Mouse (Mus musculus): ENCODE data around the gene Ifna16. TPM values are rescaled to one million over a fixed set of nuclear protein-coding genes. Genes with fewer than 3 reads are reported as not detected.
A peak's percentile ranks its signal among the peaks of the same experiment; 100 is the strongest.

Gene Ifna16
- total and polyA plus RNA-seq, 3 experiments = not detected

DNA sequence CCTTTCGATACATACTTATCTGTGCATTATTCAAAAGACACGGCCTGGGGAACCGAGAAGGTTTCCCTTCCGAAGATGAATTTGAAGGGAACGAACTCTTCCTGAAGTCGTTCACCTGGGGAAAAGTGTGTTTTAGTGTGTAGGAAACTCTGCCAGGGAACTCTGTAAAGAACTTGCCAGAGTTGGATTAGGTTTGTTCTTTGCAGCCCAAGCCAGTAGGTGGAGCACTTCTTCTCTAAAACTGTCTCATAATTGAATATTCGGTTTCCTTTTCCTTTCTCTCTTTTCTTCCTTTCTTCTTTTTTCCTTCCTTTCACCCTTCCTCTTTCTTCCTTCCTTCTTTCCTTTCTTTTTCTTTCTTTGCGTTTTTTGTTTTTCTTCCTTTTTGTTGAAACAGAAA, 3.6 kb upstream of the Ifna16 start:
- Histone ChIP-seq H3K36me3 (replicated peaks in 1 of 2; ENCODE audit: control insufficient read depth in 1 of 2, insufficient read depth in 1 of 2, low read length in 1 of 2) (no peaks in the 10 kb centered on the region), H3K4me2 (ENCODE audit: insufficient read depth, low read depth, poor library complexity, severe bottlenecking) (no peak overlapping the region), H3K27me3 (replicated peaks) (no peaks in the 10 kb centered on the region), H3K4me3 (replicated peaks in 1 of 3; ENCODE audit: low read depth in 2 of 3, low read length in 2 of 3, poor library complexity in 1 of 3) (no peak overlapping the region), H3K9ac (ENCODE audit: insufficient read depth, low read depth) (no peak overlapping the region), H3K4me1 (ENCODE audit: control insufficient read depth in 1 of 2, insufficient read depth in 2 of 2) (peaks cover 0 to 8% of the 10 kb centered on the region in 2 experiments; a peak in 1 of 4 replicates), H3K9me3 (replicated peaks; ENCODE audit: low read length) (no peaks in the 10 kb centered on the region), H3K79me2 (replicated peaks; ENCODE audit: control insufficient read depth, extremely low read depth, insufficient read depth, poor library complexity, severe bottlenecking) (no peaks in the 10 kb centered on the region), H3K27ac (ENCODE audit: insufficient read depth, low read depth) (no peak overlapping the region)
- TF ChIP-seq NELFE (IDR thresholded peaks at IDR 0.05; ENCODE audit: low read depth, low read length) (no peak), MXI1 (IDR thresholded peaks at IDR 0.05; ENCODE audit: low read depth, low read length) (no peak), EP300 (IDR thresholded peaks at IDR 0.05; ENCODE audit: low read length) (no peak), ETS1 (conservative IDR thresholded peaks at IDR 0.05; ENCODE audit: low read depth, low read length) (no peak), TCF12 (IDR thresholded peaks at IDR 0.05; ENCODE audit: low read depth, low read length) (no peak), MAZ (IDR thresholded peaks at IDR 0.05; ENCODE audit: low read depth, low read length) (no peak), JUND (conservative IDR thresholded peaks at IDR 0.05; ENCODE audit: low read depth, low read length) (no peak), HCFC1 (IDR thresholded peaks at IDR 0.05; ENCODE audit: low read depth, low read length) (no peak), USF2 (conservative IDR thresholded peaks at IDR 0.05; ENCODE audit: low read depth, low read length) (no peak), PAX5 (IDR thresholded peaks at IDR 0.05; ENCODE audit: low read length) (no peak), RCOR1 (conservative IDR thresholded peaks at IDR 0.05; ENCODE audit: low read depth, low read length) (no peak), MEF2A (IDR thresholded peaks at IDR 0.05; ENCODE audit: borderline replicate concordance, low read depth, low read length) (0 out of 2 replicates have a peak, but pooled peaks have one; percentile 9), ZKSCAN1 (IDR thresholded peaks at IDR 0.05; ENCODE audit: borderline replicate concordance, low read depth, low read length) (no peak), RAD21 (IDR thresholded peaks at IDR 0.05; ENCODE audit: low read depth, low read length) (peak; percentile 63), POLR2AphosphoS2 (IDR thresholded peaks at IDR 0.05; ENCODE audit: low read depth, low read length) (no peak), CTCF (conservative IDR thresholded peaks at IDR 0.05 in 1 of 2, IDR thresholded peaks at IDR 0.05 in 1 of 2; ENCODE audit: low read depth in 2 of 2, low read length in 2 of 2) (peak; percentile 37 to 77; a peak in 3 of 4 replicates), SMC3 (IDR thresholded peaks at IDR 0.05; ENCODE audit: low read depth, low read length) (peak; percentile 56), BHLHE40 (IDR thresholded peaks at IDR 0.05; ENCODE audit: low read depth, low read length) (no peak), USF1 (IDR thresholded peaks at IDR 0.05; ENCODE audit: low read depth, low read length) (no peak)
- in situ Hi-C loops (cut with MboI; ENCODE audit: low pct_ligation_motif_present, low pct_unique_long_range_greater_than_20kb, low sequenced_read_pairs) (no loop called here), dilution Hi-C loops (cut with MboI; ENCODE audit: extremely low pct_ligation_motif_present, extremely low pct_unique_long_range_greater_than_20kb, low sequenced_read_pairs) (no loop called here)
- DNase-seq (ENCODE audit: extremely low read depth) = peak; percentile 23

- Histone ChIP-seq H3K27me3 (replicated peaks) (no peaks in the 10 kb centered on the region), H3K4me3 (replicated peaks in 1 of 3; ENCODE audit: low read depth in 2 of 3, low read length in 2 of 3, poor library complexity in 1 of 3) (no peak overlapping the region), H3K36me3 (replicated peaks in 1 of 2; ENCODE audit: control insufficient read depth in 1 of 2, insufficient read depth in 1 of 2, low read length in 1 of 2) (no peaks in the 10 kb centered on the region), H3K79me2 (replicated peaks; ENCODE audit: control insufficient read depth, extremely low read depth, insufficient read depth, poor library complexity, severe bottlenecking) (no peaks in the 10 kb centered on the region), H3K4me2 (ENCODE audit: insufficient read depth, low read depth, poor library complexity, severe bottlenecking) (no peak overlapping the region), H3K4me1 (ENCODE audit: control insufficient read depth in 1 of 2, insufficient read depth in 2 of 2) (0 out of 4 replicates have a peak, but pooled peaks cover 0 to 3% of the 10 kb centered on the region in 2 experiments), H3K9me3 (replicated peaks; ENCODE audit: low read length) (peaks cover 10% of the 10 kb centered on the region), H3K27ac (ENCODE audit: insufficient read depth, low read depth) (no peak overlapping the region), H3K9ac (ENCODE audit: insufficient read depth, low read depth) (no peak overlapping the region)
- no peak for TF ChIP-seq PAX5 (IDR thresholded peaks at IDR 0.05; ENCODE audit: low read length)
- no peak for TF ChIP-seq TBP (conservative IDR thresholded peaks at IDR 0.05; ENCODE audit: low read depth, low read length)
- no peak for TF ChIP-seq NELFE (IDR thresholded peaks at IDR 0.05; ENCODE audit: low read depth, low read length)
- TF ChIP-seq SMC3 (IDR thresholded peaks at IDR 0.05; ENCODE audit: low read depth, low read length) = no peak
- TF ChIP-seq CTCF (conservative IDR thresholded peaks at IDR 0.05 in 1 of 2, IDR thresholded peaks at IDR 0.05 in 1 of 2; ENCODE audit: low read depth in 2 of 2, low read length in 2 of 2) = no peak
- no peak for TF ChIP-seq RAD21 (IDR thresholded peaks at IDR 0.05; ENCODE audit: low read depth, low read length)
- no peak for TF ChIP-seq CHD2 (IDR thresholded peaks at IDR 0.05; ENCODE audit: low read length)
- TF ChIP-seq MYC (IDR thresholded peaks at IDR 0.05; ENCODE audit: low read depth, low read length) = no peak
- no peak for TF ChIP-seq KAT2A (IDR thresholded peaks at IDR 0.05; ENCODE audit: insufficient replicate concordance, low read length)
- no peak for TF ChIP-seq USF2 (conservative IDR thresholded peaks at IDR 0.05; ENCODE audit: low read depth, low read length)
- TF ChIP-seq ETS1 (conservative IDR thresholded peaks at IDR 0.05; ENCODE audit: low read depth, low read length) = no peak
- no peak for TF ChIP-seq POLR2A (IDR thresholded peaks at IDR 0.05; ENCODE audit: low read depth, low read length)
- no peak for TF ChIP-seq JUND (conservative IDR thresholded peaks at IDR 0.05; ENCODE audit: low read depth, low read length)
- dilution Hi-C loops (cut with MboI; ENCODE audit: extremely low pct_ligation_motif_present, extremely low pct_unique_long_range_greater_than_20kb, low sequenced_read_pairs) = no loop called here
- no peak for DNase-seq (ENCODE audit: extremely low read depth)
- in situ Hi-C loops (cut with MboI; ENCODE audit: low pct_ligation_motif_present, low pct_unique_long_range_greater_than_20kb, low sequenced_read_pairs) = no loop called here
These were observed 21.3 kb downstream of the Ifna16 start for GRCm38 (mm10) chr4:88655461-88655860.
